Mouse (Mus musculus) neural tube, embryonic 12.5 days (tissue): ENCODE data around the gene Gpd1l. TPM values are rescaled to one million over a fixed set of nuclear protein-coding genes. Genes with fewer than 3 reads are reported as not detected.

Source experiments
- ATAC-seq: fragments of 200-750 bp; cut with Nextera tagmentation; 2 replicates; pipeline ENCODE4 v1.8.0; 2017; ENCODE audit warnings: low read depth, mild to moderate bottlenecking, moderate TSS enrichment, moderate library complexity; ENCODE audit not compliant: low FRiP score
- H3K27ac ChIP-seq: fragments of 300-500 bp; sonication (generic); 2 replicates; pipeline ENCODE4 v1.5.1; 2016
- H3K27me3 ChIP-seq: fragments of 300-500 bp; sonication (generic); replicated peaks from 2 replicates; pipeline ENCODE4 v1.6.1; 2016; ENCODE audit warnings: mild to moderate bottlenecking
- H3K36me3 ChIP-seq: fragments of 300-500 bp; sonication (generic); 2 replicates; pipeline ENCODE4 v1.6.1; 2016; ENCODE audit warnings: mild to moderate bottlenecking
- H3K4me1 ChIP-seq: fragments of 300-500 bp; sonication (generic); 2 replicates; pipeline ENCODE4 v1.6.1; 2016
- H3K4me2 ChIP-seq: fragments of 300-500 bp; sonication (generic); replicated peaks from 2 replicates; pipeline ENCODE4 v1.6.1; 2016; ENCODE audit warnings: mild to moderate bottlenecking
- H3K4me3 ChIP-seq: fragments of 300-500 bp; sonication (generic); 2 replicates; pipeline ENCODE4 v1.5.1; 2016
- H3K9ac ChIP-seq: fragments of 300-500 bp; sonication (generic); 2 replicates; pipeline ENCODE4 v1.6.1; 2016; ENCODE audit warnings: mild to moderate bottlenecking
- H3K9me3 ChIP-seq: fragments of 300-500 bp; sonication (generic); 2 replicates; pipeline ENCODE4 v1.6.1; 2016; ENCODE audit warnings: mild to moderate bottlenecking
- WGBS: fragments of 180-500 bp; shearing (Covaris S2); methylation state at CpG from one replicate; pipeline ENCODE4 v1.1.7; 2016; 5-methylcytosine and 5-hydroxymethylcytosine counted together
- polyA plus RNA-seq: library from polyadenylated mRNA; unstranded; fragments of >200 nt; fragmentation: Nextera tagmentation; extraction: Ambion mirVana; gene quantifications from 2 replicates; pipeline ENCODE4 v1.2.1, GENCODE M21; 2016

Gene Gpd1l
- polyA plus RNA-seq, 1 experiment from 2014 or later, result 18.5 TPM

DNA sequence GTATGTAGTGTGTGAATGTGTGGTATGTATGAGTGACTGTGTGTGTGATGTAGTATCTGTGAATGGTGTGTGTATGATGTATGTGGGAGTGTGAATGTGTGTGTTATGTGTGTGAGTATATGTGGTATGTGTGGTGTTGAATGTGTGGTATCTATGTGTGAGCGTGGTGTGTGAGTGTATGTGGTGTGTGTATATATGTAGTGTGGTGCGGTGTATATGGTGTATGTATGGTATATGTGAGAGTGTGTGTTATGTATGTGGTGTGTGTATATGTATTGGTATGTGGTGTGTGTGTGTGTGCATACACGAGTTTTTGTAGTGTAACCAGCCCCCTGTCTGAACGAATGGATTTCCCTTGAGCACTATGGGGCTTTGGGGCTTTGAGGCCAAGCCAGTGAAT is 48.2 kb downstream of the Gpd1l start:
- no peak for ATAC-seq
- Histone ChIP-seq H3K4me1 (0 out of 2 replicates have a peak, but pooled peaks cover 3% of the 10 kb centered on the region), H3K27ac (no peak overlapping the region), H3K36me3 (no peaks in the 10 kb centered on the region), H3K4me2 (no peak overlapping the region), H3K27me3 (no peaks in the 10 kb centered on the region), H3K9ac (no peak overlapping the region), H3K9me3 (no peaks in the 10 kb centered on the region), H3K4me3 (no peak overlapping the region)
- 87% methylated on average over 4 of the region's 4 CpGs for WGBS

DNA sequence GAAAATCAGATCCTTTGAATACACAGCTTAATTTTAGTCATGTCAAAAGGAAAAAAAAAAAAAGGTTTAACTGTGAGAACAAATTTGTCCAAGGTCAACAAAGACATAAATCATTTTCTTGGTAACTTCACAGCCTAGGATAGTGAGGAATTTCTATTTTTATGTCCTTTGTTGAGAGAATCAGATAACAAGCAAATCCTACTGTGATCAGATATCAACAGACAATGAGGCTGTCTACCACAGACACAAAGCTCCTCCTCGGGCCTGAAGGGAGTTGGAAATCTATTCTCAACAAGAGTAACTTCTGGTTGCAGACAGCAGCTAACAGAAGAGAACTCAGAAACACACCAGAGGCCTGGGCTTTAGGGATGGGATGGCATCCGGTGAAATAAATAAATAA is 51.8 kb downstream of the Gpd1l start:
- 84% methylated on average over 2 of the region's 2 CpGs for WGBS

DNA sequence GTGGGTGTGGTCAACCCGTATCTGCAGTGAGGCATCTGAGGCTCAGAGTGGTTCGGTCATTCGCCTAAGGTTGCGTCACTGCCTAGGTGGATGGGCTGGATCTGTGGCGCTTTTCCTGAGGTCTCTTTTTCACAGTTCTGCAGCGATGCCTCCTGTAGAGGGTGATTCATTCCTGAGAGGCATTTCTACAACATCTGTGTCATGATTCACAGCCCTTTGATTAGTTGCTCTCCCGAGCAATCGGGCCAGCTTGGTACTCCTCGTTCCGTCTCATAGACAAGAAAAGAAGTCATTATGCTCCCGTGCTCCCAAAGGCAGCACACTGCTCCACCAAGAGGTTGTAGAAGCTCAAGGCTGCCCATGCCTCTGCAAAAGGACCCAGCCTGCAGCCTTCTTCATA is 78.5 kb downstream of the Gpd1l start:
- no peak overlapping the region for H3K9ac ChIP-seq
- whole genome bisulfite sequencing, result 52% methylated on average over 11 of the region's 11 CpGs
- no peak overlapping the region for H3K4me2 ChIP-seq
- H3K4me1 ChIP-seq, result no peaks in the 10 kb centered on the region
- no peaks in the 10 kb centered on the region for H3K27me3 ChIP-seq
- no peak for ATAC-seq
- no peak overlapping the region for H3K27ac ChIP-seq
- no peaks in the 10 kb centered on the region for H3K9me3 ChIP-seq
- no peaks in the 10 kb centered on the region for H3K36me3 ChIP-seq
- H3K4me3 ChIP-seq, result no peak overlapping the region

More for the DNA sequence above, 51.8 kb downstream of the Gpd1l start:
- H3K4me1 ChIP-seq, result no peaks in the 10 kb centered on the region
- no peaks in the 10 kb centered on the region for H3K27me3 ChIP-seq
- no peak for ATAC-seq
- H3K9ac ChIP-seq, result no peak overlapping the region
- no peaks in the 10 kb centered on the region for H3K36me3 ChIP-seq
- no peaks in the 10 kb centered on the region for H3K9me3 ChIP-seq
- H3K4me3 ChIP-seq, result no peak overlapping the region
- no peak overlapping the region for H3K27ac ChIP-seq
- H3K4me2 ChIP-seq, result no peak overlapping the region

DNA sequence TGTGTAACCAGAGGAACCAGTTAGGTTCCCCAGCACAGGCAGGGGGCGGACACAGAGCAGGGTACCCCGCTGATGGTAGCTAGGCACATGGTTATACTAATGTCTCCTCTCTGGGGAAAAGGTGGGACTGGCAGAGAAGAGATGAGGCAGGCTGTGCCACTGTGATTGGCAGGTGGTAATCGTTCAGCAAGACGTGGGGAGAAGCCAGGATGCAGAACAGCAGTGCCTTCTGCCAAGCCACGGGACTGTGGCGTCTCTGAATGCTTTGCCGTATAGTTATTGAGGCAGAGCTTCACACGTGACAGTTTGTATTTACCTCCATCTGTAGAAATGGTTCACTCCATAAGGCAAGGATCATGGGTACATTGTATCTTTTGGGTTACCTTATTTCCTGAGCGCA is 79.1 kb downstream of the Gpd1l start:
- 82% methylated on average over 9 of the region's 9 CpGs for WGBS
- no peak overlapping the region for H3K27ac ChIP-seq
- H3K4me2 ChIP-seq, result no peak overlapping the region
- H3K9me3 ChIP-seq, result no peaks in the 10 kb centered on the region
- no peaks in the 10 kb centered on the region for H3K36me3 ChIP-seq
- no peaks in the 10 kb centered on the region for H3K27me3 ChIP-seq
- H3K9ac ChIP-seq, result no peak overlapping the region
- H3K4me3 ChIP-seq, result no peak overlapping the region
- no peaks in the 10 kb centered on the region for H3K4me1 ChIP-seq
- no peak for ATAC-seq

DNA sequence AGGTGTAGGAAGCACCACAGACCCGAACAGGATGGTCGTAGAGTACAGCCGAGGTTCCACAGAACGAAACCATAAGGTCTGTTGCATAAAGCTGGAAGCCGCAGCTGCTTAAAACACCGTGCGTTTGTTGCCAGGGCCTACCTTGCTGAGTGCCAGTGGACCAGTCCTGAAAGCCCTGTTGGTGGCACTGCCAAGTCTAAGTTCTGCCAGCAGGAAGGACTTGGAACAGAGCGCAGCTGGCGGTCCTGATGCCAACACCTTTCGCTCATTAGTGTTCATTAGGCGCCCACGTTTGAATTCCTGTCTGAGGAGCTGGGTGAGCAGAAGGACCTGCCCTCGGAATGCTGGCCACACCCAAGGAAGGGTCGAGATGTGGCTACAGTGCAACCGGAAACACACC is 80.5 kb downstream of the Gpd1l start:
- no peak for ATAC-seq
- no peaks in the 10 kb centered on the region for H3K36me3 ChIP-seq
- H3K4me1 ChIP-seq, result no peaks in the 10 kb centered on the region
- no peaks in the 10 kb centered on the region for H3K27me3 ChIP-seq
- WGBS, result 87% methylated on average over 15 of the region's 15 CpGs
- no peak overlapping the region for H3K4me2 ChIP-seq
- no peak overlapping the region for H3K4me3 ChIP-seq
- H3K27ac ChIP-seq, result no peak overlapping the region
- no peak overlapping the region for H3K9ac ChIP-seq
- no peaks in the 10 kb centered on the region for H3K9me3 ChIP-seq

DNA sequence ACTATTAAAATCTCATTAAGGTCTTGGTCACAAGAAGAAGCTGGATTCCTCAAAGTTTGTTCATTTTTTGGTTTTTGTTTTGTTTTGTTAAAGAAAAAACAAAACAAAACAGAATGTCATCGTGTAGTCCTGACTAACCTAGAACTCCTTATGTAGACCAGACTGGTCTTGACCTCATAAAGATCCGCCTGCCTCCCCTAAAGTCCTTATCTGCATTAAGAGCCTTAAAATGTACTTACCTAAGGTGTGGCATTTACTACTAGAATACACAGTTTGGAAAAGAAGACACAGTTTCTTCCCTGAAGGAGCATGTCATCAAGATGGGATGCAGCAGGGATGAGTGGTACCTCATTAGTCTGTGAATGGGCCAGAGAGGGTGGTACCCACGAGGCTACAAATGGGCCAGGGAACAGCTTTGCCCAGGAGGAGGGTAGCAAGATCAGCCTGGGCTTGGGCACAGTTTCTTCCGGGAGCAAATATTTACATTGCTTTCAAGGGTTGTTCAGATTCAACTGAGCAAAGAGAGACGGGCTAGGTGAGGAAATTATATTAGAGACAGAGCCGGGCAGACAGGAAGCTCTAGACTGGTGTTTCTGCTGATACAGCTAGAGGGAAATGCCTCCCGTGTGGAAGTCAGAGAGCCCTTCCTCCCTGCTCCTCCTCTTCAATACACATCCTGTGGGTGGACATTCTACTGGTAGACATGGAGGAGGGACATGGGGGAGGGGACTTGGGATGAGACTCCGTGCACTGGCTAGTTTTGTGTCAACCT is 82.2 kb downstream of the Gpd1l start:
- H3K9me3 ChIP-seq, result no peaks in the 10 kb centered on the region
- H3K36me3 ChIP-seq, result no peaks in the 10 kb centered on the region
- H3K4me1 ChIP-seq, result no peaks in the 10 kb centered on the region
- no peak for ATAC-seq
- H3K9ac ChIP-seq, result no peak overlapping the region
- no peaks in the 10 kb centered on the region for H3K27me3 ChIP-seq
- no peak overlapping the region for H3K4me2 ChIP-seq
- H3K4me3 ChIP-seq, result no peak overlapping the region
- WGBS, result 80% methylated on average over 8 of the region's 8 CpGs
- H3K27ac ChIP-seq, result no peak overlapping the region

Other genes starting within 250 kb of the Gpd1l start
- gene Dync1li1, start 245.2 kb downstream of the Gpd1l start, polyA plus RNA-seq, result 147 and 154 TPM in 2 replicates
- 22.3 and 24.6 TPM in 2 replicates for gene Cmtm6, start 202.9 kb downstream of the Gpd1l start, polyA plus RNA-seq
- 37.0 and 44.8 TPM in 2 replicates for gene Cmtm7, start 152.1 kb downstream of the Gpd1l start, polyA plus RNA-seq
- gene Cmtm8, start 89.8 kb downstream of the Gpd1l start, polyA plus RNA-seq, result 17.7 and 21.3 TPM in 2 replicates
- gene Osbpl10, start 44.6 kb upstream of the Gpd1l start, polyA plus RNA-seq, result 3.2 and 3.5 TPM in 2 replicates
- gene Rps27rt, start 48.8 kb upstream of the Gpd1l start, polyA plus RNA-seq, result 324 and 361 TPM in 2 replicates